Mouse (Mus musculus) urinary bladder, postnatal 36 days (tissue): ENCODE measurements around the gene Ncam1.

Source experiments
- DNase-seq, 2 experiments: peaks; one replicate each; pipeline ENCODE4 v3.0.0; 2022; ENCODE audit warnings: low spot score in 2 of 2, mixed read lengths in 1 of 2

Gene Ncam1

GRCm38 (mm10) chr9:49509628-49510027, 289.1 kb downstream of the Ncam1 start:
- no peak for DNase-seq

- no peak for DNase-seq
Measured at GRCm38 (mm10) chr9:49509094-49509493, 289.6 kb downstream of the Ncam1 start.

GRCm38 (mm10) chr9:49507829-49508585, 290.7 kb downstream of the Ncam1 start:
- peak in 1 of 2 experiments; percentile 12 for DNase-seq

- no peak for DNase-seq
Measured at GRCm38 (mm10) chr9:49504658-49505057, 294.1 kb downstream of the Ncam1 start.

GRCm38 (mm10) chr9:49502245-49502644, 296.5 kb downstream of the Ncam1 start:
- no peak for DNase-seq

- no peak for DNase-seq
Measured at GRCm38 (mm10) chr9:49499878-49500277, 298.8 kb downstream of the Ncam1 start.

- peak; percentile 37 to 44 for DNase-seq
Measured at GRCm38 (mm10) chr9:49493979-49494649, 304.6 kb downstream of the Ncam1 start.

GRCm38 (mm10) chr9:49490609-49491008, 308.1 kb downstream of the Ncam1 start:
- DNase-seq, result no peak

GRCm38 (mm10) chr9:49488912-49489895, 309.5 kb downstream of the Ncam1 start:
- DNase-seq, result peak; percentile 85 to 87

GRCm38 (mm10) chr9:49488258-49488657, 310.5 kb downstream of the Ncam1 start:
- DNase-seq, result no peak

GRCm38 (mm10) chr9:49487657-49487943, 311.1 kb downstream of the Ncam1 start:
- DNase-seq, result peak; percentile 25 to 28

- no peak for DNase-seq
Measured at GRCm38 (mm10) chr9:49486805-49487656, 311.7 kb downstream of the Ncam1 start.

GRCm38 (mm10) chr9:49485892-49486311, 312.8 kb downstream of the Ncam1 start, which contains the start of gene Ttc12:
Gene Ttc12 (minus strand): TSS chr9:49486225.
- DNase-seq, result peak; percentile 82 to 88

- DNase-seq, result peak in 1 of 2 experiments; percentile 22
Measured at GRCm38 (mm10) chr9:49485250-49485891, 313.4 kb downstream of the Ncam1 start.

- DNase-seq, result peak; percentile 32 to 36
Measured at GRCm38 (mm10) chr9:49483316-49483715, 315.4 kb downstream of the Ncam1 start.

- no peak for DNase-seq
Measured at GRCm38 (mm10) chr9:49472126-49472525, 326.6 kb downstream of the Ncam1 start.

GRCm38 (mm10) chr9:49470946-49471345, 327.8 kb downstream of the Ncam1 start:
- DNase-seq, result no peak

- no peak for DNase-seq
Measured at GRCm38 (mm10) chr9:49470006-49470405, 328.7 kb downstream of the Ncam1 start.

- no peak for DNase-seq
Measured at GRCm38 (mm10) chr9:49456136-49456535, 342.6 kb downstream of the Ncam1 start.

GRCm38 (mm10) chr9:49452396-49452795, 346.3 kb downstream of the Ncam1 start:
- DNase-seq, result no peak
